Mouse (Mus musculus) frontal cortex, postnatal 36 days (tissue): ENCODE measurements around the gene Fmo2.

Experiments
- DNase-seq, 2 experiments: peaks; one replicate each; pipeline ENCODE4 v3.0.0; 2022; ENCODE audit warnings: low spot score in 2 of 2

Gene Fmo2

GRCm38 (mm10) chr1:162897838-162898811, at the start of gene Fmo2:
Gene Fmo2 (minus strand): TSS chr1:162898726.
- DNase-seq = no peak

GRCm38 (mm10) chr1:162947934-162948333, 49.4 kb upstream of the Fmo2 start:
- no peak for DNase-seq

GRCm38 (mm10) chr1:162946837-162947558, 48.5 kb upstream of the Fmo2 start:
- DNase-seq = no peak

- DNase-seq = no peak
These were observed 45.2 kb upstream of the Fmo2 start for GRCm38 (mm10) chr1:162943700-162944099.

GRCm38 (mm10) chr1:162938696-162939351, 40.3 kb upstream of the Fmo2 start:
- no peak for DNase-seq

- no peak for DNase-seq
These were observed 39.6 kb upstream of the Fmo2 start for GRCm38 (mm10) chr1:162937970-162938695.

- no peak for DNase-seq
These were observed 38.9 kb upstream of the Fmo2 start, which contains the start of gene Fmo6 for GRCm38 (mm10) chr1:162937415-162937814. Gene Fmo6 (minus strand): TSS chr1:162937515.

- peak; percentile 7 to 20 for DNase-seq
These were observed 36.0 kb upstream of the Fmo2 start for GRCm38 (mm10) chr1:162934374-162935012.

- DNase-seq = no peak
These were observed 33.9 kb upstream of the Fmo2 start for GRCm38 (mm10) chr1:162932386-162932785.

- DNase-seq = no peak
These were observed 33.4 kb upstream of the Fmo2 start for GRCm38 (mm10) chr1:162931880-162932279.

- DNase-seq = no peak
These were observed 32.9 kb upstream of the Fmo2 start for GRCm38 (mm10) chr1:162931310-162931875.

- DNase-seq = no peak
These were observed 32.1 kb upstream of the Fmo2 start for GRCm38 (mm10) chr1:162930631-162931030.

GRCm38 (mm10) chr1:162929146-162929545, 30.6 kb upstream of the Fmo2 start:
- no peak for DNase-seq

GRCm38 (mm10) chr1:162925121-162925520, 26.6 kb upstream of the Fmo2 start:
- DNase-seq = no peak

GRCm38 (mm10) chr1:162916661-162917060, 18.1 kb upstream of the Fmo2 start:
- no peak for DNase-seq

- no peak for DNase-seq
These were observed 16.5 kb upstream of the Fmo2 start for GRCm38 (mm10) chr1:162914932-162915556.

- DNase-seq = no peak
These were observed 13.6 kb upstream of the Fmo2 start for GRCm38 (mm10) chr1:162912085-162912484.

- DNase-seq = no peak
These were observed 3.4 kb upstream of the Fmo2 start for GRCm38 (mm10) chr1:162901879-162902278.

GRCm38 (mm10) chr1:162895900-162896299, 2.6 kb downstream of the Fmo2 start:
- DNase-seq = peak; percentile 66 to 76

- no peak for DNase-seq
These were observed 5.5 kb downstream of the Fmo2 start for GRCm38 (mm10) chr1:162893014-162893413.
